27 mouse cellular contexts compared by ENCODE assay signal in genomic region chrX:22550121-22550520, GRCm38 (mm10).
"Had no signal": no experiment of that assay in that cellular context is flagged by ENCODE, and none has a peak within 500 bp of the region (broad histone marks: within the 10 kb centered on the region; RNA-seq: fewer than 3 reads in every experiment).

No protein-coding gene starts in this region.

- H3K27me3 ChIP-seq: heart, embryonic 12.5 days; hindbrain, embryonic 12.5 days; kidney, embryonic 15.5 days; limb, embryonic 12.5 days; liver, embryonic 13.5 days had no signal

- H3K9ac ChIP-seq: heart, embryonic 12.5 days; hindbrain, embryonic 12.5 days; hindbrain, embryonic 14.5 days; kidney, embryonic 15.5 days; limb, embryonic 12.5 days; liver, embryonic 13.5 days had no signal

- H3K27ac ChIP-seq: gastrocnemius, adult 2 months; heart, embryonic 10.5 days; hindbrain, embryonic 10.5 days; hindbrain, embryonic 12.5 days; hindbrain, embryonic 14.5 days; kidney, embryonic 15.5 days; kidney, postnatal 0 days; left cerebral cortex, adult 2 months; limb, embryonic 10.5 days; limb, embryonic 12.5 days; liver, embryonic 13.5 days had no signal

- H3K36me3 ChIP-seq: heart, embryonic 10.5 days; heart, embryonic 12.5 days; hindbrain, embryonic 10.5 days; hindbrain, embryonic 12.5 days; kidney, embryonic 15.5 days; limb, embryonic 10.5 days; limb, embryonic 12.5 days; liver, embryonic 13.5 days had no signal

- H3K4me1 ChIP-seq: heart, embryonic 10.5 days; heart, embryonic 12.5 days; hindbrain, embryonic 10.5 days; hindbrain, embryonic 12.5 days; kidney, embryonic 15.5 days; limb, embryonic 10.5 days; limb, embryonic 12.5 days; liver, embryonic 13.5 days had no signal

- H3K4me3 ChIP-seq: gastrocnemius, adult 2 months; heart, embryonic 10.5 days; heart, embryonic 12.5 days; hindbrain, embryonic 10.5 days; hindbrain, embryonic 12.5 days; kidney, embryonic 15.5 days; left cerebral cortex, adult 2 months; limb, embryonic 10.5 days; limb, embryonic 12.5 days; liver, embryonic 13.5 days had no signal

- ATAC-seq: hindbrain, embryonic 16.5 days; inflammation-experienced regulatory T-cells, adult 6 months had no signal

- DNase-seq: gastrocnemius, adult 2 months; gastrocnemius, postnatal 10 days; gastrocnemius, postnatal 25 days; heart, adult 11 months; heart, postnatal 10 days; heart, postnatal 4 days; kidney, adult 11 months; kidney, adult 2 months; kidney, adult 9 months; kidney, postnatal 14 days; kidney, postnatal 36 days; layer of hippocampus, adult 9-11 months; liver; liver, embryonic 13.5 days had no signal

- H3K4me2 ChIP-seq: heart, embryonic 12.5 days; hindbrain, embryonic 12.5 days; hindbrain, embryonic 14.5 days; kidney, embryonic 15.5 days; limb, embryonic 12.5 days; liver, embryonic 11.5 days; liver, embryonic 13.5 days had no signal

- H3K9me3 ChIP-seq: heart, embryonic 10.5 days; heart, embryonic 12.5 days; hindbrain, embryonic 10.5 days; kidney, embryonic 15.5 days; limb, embryonic 10.5 days; limb, embryonic 12.5 days; liver, embryonic 13.5 days had no signal
